ENCODE assay signal across 12 mouse cellular contexts in the genomic region with DNA sequence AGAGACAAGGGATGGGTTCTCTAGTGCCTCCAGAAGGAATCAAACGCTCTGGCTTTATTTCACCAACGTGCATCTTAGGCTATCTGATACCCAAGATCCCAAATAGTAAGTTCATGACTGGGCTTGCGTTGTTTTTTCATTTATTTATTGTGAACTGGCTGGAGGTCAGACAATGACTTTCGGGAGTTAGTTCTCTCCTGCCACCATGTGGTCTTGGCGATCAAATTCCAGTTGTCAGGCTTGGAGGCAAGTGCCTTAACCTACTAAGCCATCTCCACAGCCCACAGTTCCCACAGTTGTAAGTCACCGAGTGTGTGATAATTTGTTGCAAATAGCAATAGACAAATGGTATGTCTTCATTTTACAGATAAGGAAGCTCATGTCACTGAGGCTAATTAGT. TPM values are rescaled to one million over a fixed set of nuclear protein-coding genes. Genes with fewer than 3 reads are reported as not detected.
DNase-seq lines count a peak whose midpoint lies in the region; ATAC-seq and TF ChIP-seq lines count a peak whose summit lies in the region.
"Had no signal": no experiment of that assay in that cellular context is flagged by ENCODE, and none has a peak within 500 bp of the region (broad histone marks: within the 10 kb centered on the region; RNA-seq: fewer than 3 reads in every experiment).

No protein-coding gene starts in this region.

- ATAC-seq in hindbrain, postnatal 0 days: no peak
- ATAC-seq in hindbrain, embryonic 11.5 days (ENCODE audit: low FRiP score): no peak
- ATAC-seq in midbrain, embryonic 14.5 days (ENCODE audit: low FRiP score, low TSS enrichment): no peak
- ATAC-seq in midbrain, embryonic 16.5 days: no peak
- ATAC-seq: intestine, embryonic 16.5 days had no signal

- no peaks in the 10 kb centered on the region for H3K4me1 ChIP-seq in hindbrain, postnatal 0 days (ENCODE audit: insufficient read depth, low read length)
- H3K4me1 ChIP-seq in hindbrain, embryonic 11.5 days (replicated peaks; ENCODE audit: control insufficient read depth, insufficient read depth, low read length): no peaks in the 10 kb centered on the region
- H3K4me1 ChIP-seq in midbrain, embryonic 14.5 days (ENCODE audit: control insufficient read depth, insufficient read depth, low read length): no peaks in the 10 kb centered on the region
- H3K4me1 ChIP-seq in midbrain, embryonic 16.5 days (ENCODE audit: control insufficient read depth, insufficient read depth, low read length): no peaks in the 10 kb centered on the region
- H3K4me1 ChIP-seq: forebrain, embryonic 10.5 days; limb, embryonic 10.5 days had no signal

- no peak overlapping the region for H3K4me2 ChIP-seq in hindbrain, postnatal 0 days (ENCODE audit: low read depth, low read length)
- no peak overlapping the region for H3K4me2 ChIP-seq in hindbrain, embryonic 11.5 days (replicated peaks; ENCODE audit: low read depth, low read length)
- H3K4me2 ChIP-seq in midbrain, embryonic 14.5 days (ENCODE audit: low read length): no peak overlapping the region
- H3K4me2 ChIP-seq in midbrain, embryonic 16.5 days (ENCODE audit: low read length): no peak overlapping the region

- H3K36me3 ChIP-seq in hindbrain, postnatal 0 days (ENCODE audit: insufficient read depth, low read length): 0 out of 2 replicates have a peak, but pooled peaks cover 7% of the 10 kb centered on the region
- no peaks in the 10 kb centered on the region for H3K36me3 ChIP-seq in hindbrain, embryonic 11.5 days (ENCODE audit: control insufficient read depth, insufficient read depth, low read length)
- H3K36me3 ChIP-seq in midbrain, embryonic 14.5 days (ENCODE audit: control insufficient read depth, insufficient read depth, low read length): peaks cover 23% of the 10 kb centered on the region
- H3K36me3 ChIP-seq in midbrain, embryonic 16.5 days (ENCODE audit: control insufficient read depth, insufficient read depth, low read length): 0 out of 2 replicates have a peak, but pooled peaks cover under 1% of the 10 kb centered on the region

- H3K27ac ChIP-seq in hindbrain, postnatal 0 days: no peak overlapping the region
- no peak overlapping the region for H3K27ac ChIP-seq in hindbrain, embryonic 11.5 days (ENCODE audit: low read depth, low read length)
- no peak overlapping the region for H3K27ac ChIP-seq in midbrain, embryonic 14.5 days (replicated peaks; ENCODE audit: low read depth, low read length)
- no peak overlapping the region for H3K27ac ChIP-seq in midbrain, embryonic 16.5 days (ENCODE audit: low read length)
- H3K27ac ChIP-seq: forebrain, embryonic 10.5 days; limb, embryonic 10.5 days had no signal

- no peak overlapping the region for H3K9ac ChIP-seq in hindbrain, postnatal 0 days (replicated peaks; ENCODE audit: low read length)
- no peak overlapping the region for H3K9ac ChIP-seq in hindbrain, embryonic 11.5 days (ENCODE audit: low read depth, low read length)
- H3K9ac ChIP-seq in midbrain, embryonic 14.5 days (replicated peaks; ENCODE audit: low read length): no peak overlapping the region
- H3K9ac ChIP-seq in midbrain, embryonic 16.5 days (ENCODE audit: low read depth, low read length): no peak overlapping the region

- H3K4me3 ChIP-seq in hindbrain, postnatal 0 days (ENCODE audit: low read length): no peak overlapping the region
- no peak overlapping the region for H3K4me3 ChIP-seq in hindbrain, embryonic 11.5 days (ENCODE audit: low read depth, low read length)
- no peak overlapping the region for H3K4me3 ChIP-seq in midbrain, embryonic 14.5 days (replicated peaks; ENCODE audit: low read depth, low read length)
- H3K4me3 ChIP-seq in midbrain, embryonic 16.5 days (ENCODE audit: low read depth, low read length): no peak overlapping the region
- H3K4me3 ChIP-seq: forebrain, embryonic 10.5 days; limb, embryonic 10.5 days had no signal

- H3K27me3 ChIP-seq in hindbrain, postnatal 0 days (ENCODE audit: insufficient read depth, low read length): no peaks in the 10 kb centered on the region
- no peaks in the 10 kb centered on the region for H3K27me3 ChIP-seq in hindbrain, embryonic 11.5 days (ENCODE audit: control insufficient read depth, insufficient read depth, low read length)
- H3K27me3 ChIP-seq in midbrain, embryonic 14.5 days (ENCODE audit: control insufficient read depth, insufficient read depth, low read length): no peaks in the 10 kb centered on the region
- H3K27me3 ChIP-seq in midbrain, embryonic 16.5 days (ENCODE audit: control insufficient read depth, insufficient read depth, low read depth, low read length): no peaks in the 10 kb centered on the region

- no peaks in the 10 kb centered on the region for H3K9me3 ChIP-seq in hindbrain, postnatal 0 days (ENCODE audit: low read length)
- H3K9me3 ChIP-seq in hindbrain, embryonic 11.5 days (ENCODE audit: control insufficient read depth, low read length): no peaks in the 10 kb centered on the region
- no peaks in the 10 kb centered on the region for H3K9me3 ChIP-seq in midbrain, embryonic 14.5 days (ENCODE audit: control insufficient read depth, low read length)
- no peaks in the 10 kb centered on the region for H3K9me3 ChIP-seq in midbrain, embryonic 16.5 days (replicated peaks; ENCODE audit: control insufficient read depth, low read length, poor library complexity, severe bottlenecking)
- H3K9me3 ChIP-seq: G1E; limb, embryonic 10.5 days had no signal

- WGBS in hindbrain, postnatal 0 days: 66% methylated on average over 6 of the region's 6 CpGs
- WGBS in hindbrain, embryonic 11.5 days: 80% methylated on average over 6 of the region's 6 CpGs
- 83% methylated on average over 6 of the region's 6 CpGs for WGBS in midbrain, embryonic 14.5 days
- 79% methylated on average over 6 of the region's 6 CpGs for WGBS in midbrain, embryonic 16.5 days

- peak; percentile 52 for TF ChIP-seq CTCF in hindbrain, postnatal 0 days (IDR thresholded peaks at IDR 0.05; ENCODE audit: low read depth)

- peak; percentile 30 for DNase-seq in hindbrain, postnatal 0 days (ENCODE audit: low spot score)
- DNase-seq in hindbrain, embryonic 11.5 days (ENCODE audit: low spot score): no peak
- peak; percentile 45 for DNase-seq in midbrain, embryonic 14.5 days
- DNase-seq in adrenal gland, postnatal 25 days: peak; percentile 20
- peak; percentile 9 for DNase-seq in retina, postnatal 1 day
- no peak for DNase-seq in thymus, postnatal 4 days
- DNase-seq: thymus, postnatal 14 days had no signal

RNA-seq across cellular contexts. Expression of a gene that starts 30.4 kb away (rescaled TPM):
- total RNA-seq in hindbrain, postnatal 0 days (2014; rRNA removed): 5.3 and 8.0 TPM in 2 replicates
- polyA plus RNA-seq in hindbrain, postnatal 0 days (2015; fragmentation: Nextera tagmentation; extraction: Ambion mirVana): 14.5 and 15.2 TPM in 2 replicates
- 16.0 TPM in 2 replicates for polyA plus RNA-seq in hindbrain, embryonic 11.5 days (2014; fragmentation: Nextera tagmentation; extraction: Ambion mirVana)
- 10.4 and 12.3 TPM in 2 replicates for polyA plus RNA-seq in midbrain, embryonic 14.5 days (2014; fragmentation: Nextera tagmentation; extraction: Ambion mirVana)
- polyA plus RNA-seq in midbrain, embryonic 16.5 days (2015; fragmentation: Nextera tagmentation; extraction: Ambion mirVana): 8.3 and 8.5 TPM in 2 replicates
- 35.7 and 50.6 TPM in 2 replicates for total RNA-seq in adrenal gland, postnatal 25 days (2021)

RNA-seq across cellular contexts. Expression of a gene that starts 45.8 kb away (rescaled TPM):
- total RNA-seq in hindbrain, postnatal 0 days (2014; rRNA removed): 4.8 and 10.0 TPM in 2 replicates
- 58.2 and 64.9 TPM in 2 replicates for polyA plus RNA-seq in hindbrain, postnatal 0 days (2015; fragmentation: Nextera tagmentation; extraction: Ambion mirVana)
- 126 and 130 TPM in 2 replicates for polyA plus RNA-seq in hindbrain, embryonic 11.5 days (2014; fragmentation: Nextera tagmentation; extraction: Ambion mirVana)
- polyA plus RNA-seq in midbrain, embryonic 14.5 days (2014; fragmentation: Nextera tagmentation; extraction: Ambion mirVana): 71.9 and 73.3 TPM in 2 replicates
- polyA plus RNA-seq in midbrain, embryonic 16.5 days (2015; fragmentation: Nextera tagmentation; extraction: Ambion mirVana): 54.8 and 62.7 TPM in 2 replicates
- 42.7 and 45.6 TPM in 2 replicates for total RNA-seq in adrenal gland, postnatal 25 days (2021)

RNA-seq across cellular contexts. Expression of a gene that starts 45.9 kb away (rescaled TPM):
- 14.9 and 15.5 TPM in 2 replicates for total RNA-seq in hindbrain, postnatal 0 days (2014; rRNA removed)
- 19.7 and 23.0 TPM in 2 replicates for polyA plus RNA-seq in hindbrain, postnatal 0 days (2015; fragmentation: Nextera tagmentation; extraction: Ambion mirVana)
- 31.4 and 33.5 TPM in 2 replicates for polyA plus RNA-seq in hindbrain, embryonic 11.5 days (2014; fragmentation: Nextera tagmentation; extraction: Ambion mirVana)
- 13.5 and 19.7 TPM in 2 replicates for polyA plus RNA-seq in midbrain, embryonic 14.5 days (2014; fragmentation: Nextera tagmentation; extraction: Ambion mirVana)
- 20.1 and 24.2 TPM in 2 replicates for polyA plus RNA-seq in midbrain, embryonic 16.5 days (2015; fragmentation: Nextera tagmentation; extraction: Ambion mirVana)
- 14.8 and 19.7 TPM in 2 replicates for total RNA-seq in adrenal gland, postnatal 25 days (2021)

Comparison
In these comparisons a context has a peak if more than half of its experiments do, and no peak if none do; other contexts are left out.
1. DNase-seq: peak in hindbrain, postnatal 0 days (single experiment), midbrain, embryonic 14.5 days (single experiment), adrenal gland, postnatal 25 days (single experiment) and retina, postnatal 1 day (single experiment); none in hindbrain, embryonic 11.5 days (single experiment) and thymus, postnatal 4 days (single experiment).